Mouse (Mus musculus) spleen, adult 2 months (tissue): ENCODE data around the gene Rnase12. TPM values are rescaled to one million over a fixed set of nuclear protein-coding genes. Genes with fewer than 3 reads are reported as not detected.

ENCODE experiments used
- DNase-seq, 2 experiments: peaks; one replicate each; pipeline versions ENCODE4 v3.0.0 to v3.0.0-alpha.2; 2012 to 2021; ENCODE audit warnings: low spot score in 2 of 2, low read depth in 1 of 2
- H3K27ac ChIP-seq: fragments of 200-500 bp; 2 replicates; pipeline ENCODE4 v1.5.1; 2012; ENCODE audit warnings: low read length, inconsistent platforms; ENCODE audit not compliant: insufficient read depth
- H3K27me3 ChIP-seq: fragments of 200-500 bp; 2 replicates; pipeline ENCODE4 v1.6.1; 2012; ENCODE audit warnings: mild to moderate bottlenecking, moderate library complexity, low read length, inconsistent platforms; ENCODE audit not compliant: control insufficient read depth, insufficient read depth
- H3K36me3 ChIP-seq: fragments of 200-500 bp; 2 replicates; pipeline ENCODE4 v1.6.1; 2012; ENCODE audit warnings: mild to moderate bottlenecking, low read length, inconsistent platforms; ENCODE audit not compliant: control insufficient read depth, insufficient read depth
- H3K4me1 ChIP-seq: fragments of 200-500 bp; 2 replicates; pipeline ENCODE4 v1.6.1; 2011; ENCODE audit warnings: inconsistent platforms; ENCODE audit not compliant: control insufficient read depth, insufficient read depth, insufficient read length
- H3K4me3 ChIP-seq: fragments of 200-500 bp; 2 replicates; pipeline ENCODE4 v1.5.1; 2011; ENCODE audit warnings: mild to moderate bottlenecking, inconsistent platforms; ENCODE audit not compliant: insufficient read depth, insufficient read length; ENCODE audit errors: extremely low read depth
- CTCF ChIP-seq: fragments of 200-500 bp; IDR thresholded peaks from 2 replicates; pipeline ENCODE4 v1.5.1; 2011; ENCODE audit warnings: mild to moderate bottlenecking, inconsistent platforms; ENCODE audit not compliant: insufficient read depth, insufficient read length, insufficient replicate concordance; ENCODE audit errors: extremely low read depth
- POLR2A ChIP-seq: fragments of 200-500 bp; IDR thresholded peaks from 2 replicates; pipeline ENCODE4 v1.6.1; 2011; ENCODE audit warnings: low read depth, low read length, inconsistent platforms
- WGBS: fragments of 180-500 bp; shearing (Covaris S2); methylation state at CpG from one replicate; pipeline ENCODE4 v1.1.7; 2018; 5-methylcytosine and 5-hydroxymethylcytosine counted together
- polyA plus RNA-seq: library from polyadenylated mRNA; depleted of rRNA; stranded (reverse); fragments of >200 nt; gene quantifications from 2 replicates; pipeline ENCODE4 v1.2.3, GENCODE M21; 2012

Gene Rnase12
- polyA plus RNA-seq, 1 experiment = 1.1 TPM

GRCm38 (mm10) chr14:51060761-51061160 lies 3.3 kb upstream of the Rnase12 start:
- Histone ChIP-seq H3K36me3 (no peaks in the 10 kb centered on the region), H3K27me3 (no peaks in the 10 kb centered on the region), H3K27ac (no peak overlapping the region), H3K4me3 (no peak overlapping the region), H3K4me1 (peaks cover 3% of the 10 kb centered on the region; the same call in 1 of the 2 replicates)
- 93% methylated on average over 5 of the region's 5 CpGs for WGBS
- DNase-seq = no peak
- no peak for TF ChIP-seq CTCF
- no peak for TF ChIP-seq POLR2A

GRCm38 (mm10) chr14:51054243-51055237 lies 2.9 kb downstream of the Rnase12 start:
- Histone ChIP-seq H3K27me3 (no peaks in the 10 kb centered on the region), H3K36me3 (no peaks in the 10 kb centered on the region), H3K4me1 (peaks cover 3% of the 10 kb centered on the region; the same call in 1 of the 2 replicates), H3K4me3 (no peak overlapping the region), H3K27ac (no peak overlapping the region)
- no peak for TF ChIP-seq POLR2A
- TF ChIP-seq CTCF = no peak
- WGBS = 84% methylated on average over 13 of the region's 13 CpGs
- DNase-seq = no peak

GRCm38 (mm10) chr14:51053176-51053575 lies 4.3 kb downstream of the Rnase12 start:
- no peak for TF ChIP-seq POLR2A
- no peak for TF ChIP-seq CTCF
- Histone ChIP-seq H3K27ac (no peak overlapping the region), H3K27me3 (no peaks in the 10 kb centered on the region), H3K4me1 (peaks cover 3% of the 10 kb centered on the region; the same call in 1 of the 2 replicates), H3K36me3 (no peaks in the 10 kb centered on the region), H3K4me3 (no peak overlapping the region)
- no peak for DNase-seq
- 85% methylated on average over 5 of the region's 5 CpGs for WGBS

- H3K27me3 ChIP-seq = no peaks in the 10 kb centered on the region
- DNase-seq = no peak
- TF ChIP-seq POLR2A = no peak
- H3K4me3 ChIP-seq = no peak overlapping the region
- no peak overlapping the region for H3K27ac ChIP-seq
- 0 out of 2 replicates have a peak, but pooled peaks cover 3% of the 10 kb centered on the region for H3K4me1 ChIP-seq
- H3K36me3 ChIP-seq = no peaks in the 10 kb centered on the region
- 71% methylated on average over 5 of the region's 5 CpGs for WGBS
These were observed 5.5 kb downstream of the Rnase12 start for GRCm38 (mm10) chr14:51051941-51052340.

- no peak for DNase-seq
- no peak within 1 kb of the TSS for H3K4me3 ChIP-seq
- 0 out of 2 replicates have a peak, but pooled peaks cover 3% of the 10 kb centered on the region for H3K4me1 ChIP-seq
- H3K27me3 ChIP-seq = no peaks in the 10 kb centered on the region
- H3K27ac ChIP-seq = no peak within 1 kb of the TSS
- TF ChIP-seq POLR2A (no peak), CTCF (no peak)
- 81% methylated on average over 2 of the region's 2 CpGs for WGBS
- H3K36me3 ChIP-seq = no peaks in the 10 kb centered on the region
These were observed 7.4 kb downstream of the Rnase12 start, which contains the start of gene Rnase11 for GRCm38 (mm10) chr14:51050063-51050462. Gene Rnase11 (minus strand): TSS chr14:51050163.

- TF ChIP-seq CTCF = no peak
- TF ChIP-seq POLR2A = no peak
- 0 out of 2 replicates have a peak, but pooled peaks cover 3% of the 10 kb centered on the region for H3K4me1 ChIP-seq
- WGBS = 2% methylated on average over 5 of the region's 5 CpGs
- no peak overlapping the region for H3K27ac ChIP-seq
- H3K36me3 ChIP-seq = no peaks in the 10 kb centered on the region
- H3K27me3 ChIP-seq = no peaks in the 10 kb centered on the region
- no peak overlapping the region for H3K4me3 ChIP-seq
- DNase-seq = no peak
These were observed 9.6 kb downstream of the Rnase12 start for GRCm38 (mm10) chr14:51047846-51048245.

GRCm38 (mm10) chr14:51041769-51042168 lies 15.7 kb downstream of the Rnase12 start, which contains the start of gene Rnase9:
Gene Rnase9 (minus strand): TSS chr14:51041869.
- H3K4me3 ChIP-seq = no peak within 1 kb of the TSS
- 89% methylated on average over 6 of the region's 6 CpGs for WGBS
- no peaks in the 10 kb centered on the region for H3K36me3 ChIP-seq

More at GRCm38 (mm10) chr14:51041769-51042168, 15.7 kb downstream of the Rnase12 start, which contains the start of gene Rnase9:
- Histone ChIP-seq H3K27me3 (no peaks in the 10 kb centered on the region), H3K4me1 (no peaks in the 10 kb centered on the region), H3K27ac (no peak within 1 kb of the TSS)
- DNase-seq = no peak
- TF ChIP-seq POLR2A (no peak), CTCF (no peak)
